Mouse (Mus musculus) fibroblast of lung, adult 2 months (primary cell): Measurements from ENCODE around the gene Adamts3.

Experiments
- DNase-seq: peaks from one replicate; pipeline ENCODE4 v3.0.0-alpha.2; 2011; ENCODE audit warnings: low read depth

The Adamts3 gene

DNA sequence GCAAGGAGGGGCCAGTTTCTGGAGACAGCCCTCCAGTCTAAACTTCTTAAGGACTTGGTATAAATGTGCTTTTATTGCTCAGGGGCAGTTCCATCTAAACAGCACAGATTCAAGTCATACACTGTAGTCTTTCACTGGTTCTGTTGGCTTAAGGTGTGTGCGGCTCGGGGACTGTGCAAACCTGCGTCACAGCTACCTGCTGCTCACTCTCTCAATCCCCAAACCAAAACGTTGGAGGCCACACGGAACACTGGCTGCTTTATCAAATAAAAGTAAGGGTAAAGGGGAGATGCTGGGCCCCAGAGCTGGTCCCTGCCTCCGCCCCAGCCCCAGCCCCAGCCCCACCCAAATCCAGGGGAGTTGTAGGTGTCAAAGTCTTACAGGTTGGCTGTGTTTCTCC, 66.5 kb downstream of the Adamts3 start:
- DNase-seq = no peak

- no peak for DNase-seq
Observed at GRCm38 (mm10) chr5:89814552-89814951, 68.6 kb downstream of the Adamts3 start.

DNA sequence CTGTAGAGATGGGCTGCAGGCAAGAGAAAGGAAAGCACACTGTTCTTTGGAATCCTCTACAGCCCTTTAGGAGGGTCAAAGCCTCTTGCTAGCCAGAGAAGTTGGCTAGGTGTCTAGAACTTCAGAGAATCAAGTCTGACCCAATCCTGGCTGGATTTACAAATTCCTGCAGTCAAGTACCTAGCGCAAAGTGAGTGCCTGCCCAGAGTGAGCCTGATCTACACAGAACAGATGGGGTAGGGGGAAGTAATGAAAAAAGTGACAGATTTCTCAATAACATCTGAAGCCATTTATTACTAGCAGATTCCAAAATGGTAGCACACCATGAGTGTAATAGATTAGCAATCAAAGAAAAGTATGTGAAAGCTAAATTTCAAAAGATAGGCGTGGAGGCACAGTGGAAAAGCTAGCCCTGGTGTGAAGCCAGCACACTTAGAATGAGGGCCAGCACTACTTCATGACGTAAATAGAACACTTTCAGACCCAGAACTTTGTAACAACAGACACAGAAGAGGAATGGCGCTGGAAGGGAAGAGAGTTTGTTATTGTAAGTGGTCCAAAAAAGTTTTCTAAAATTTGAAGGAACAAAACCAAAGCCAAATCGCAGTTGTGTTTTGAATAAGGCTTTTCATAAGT, 82.8 kb downstream of the Adamts3 start:
- peak; percentile 23 for DNase-seq

DNA sequence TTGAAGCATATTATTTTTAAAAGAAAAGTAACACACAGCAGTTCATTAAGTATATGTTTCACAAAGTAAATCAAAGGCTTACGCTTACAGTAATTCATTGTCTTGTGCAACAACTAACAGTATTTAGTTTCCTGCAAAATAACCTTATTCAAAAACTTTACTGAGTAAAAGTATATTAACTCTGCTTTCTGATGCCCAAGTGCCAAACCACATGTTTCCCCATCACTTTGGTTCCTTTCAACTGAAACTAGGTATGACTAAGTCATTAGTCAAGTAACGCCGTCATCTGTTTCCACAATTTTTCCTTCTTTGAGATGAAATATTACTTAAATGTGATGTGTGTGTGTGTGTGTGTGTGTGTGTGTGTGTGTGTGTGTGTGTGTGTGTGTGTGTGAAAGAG, 89.4 kb downstream of the Adamts3 start:
- DNase-seq = peak; percentile 38

DNA sequence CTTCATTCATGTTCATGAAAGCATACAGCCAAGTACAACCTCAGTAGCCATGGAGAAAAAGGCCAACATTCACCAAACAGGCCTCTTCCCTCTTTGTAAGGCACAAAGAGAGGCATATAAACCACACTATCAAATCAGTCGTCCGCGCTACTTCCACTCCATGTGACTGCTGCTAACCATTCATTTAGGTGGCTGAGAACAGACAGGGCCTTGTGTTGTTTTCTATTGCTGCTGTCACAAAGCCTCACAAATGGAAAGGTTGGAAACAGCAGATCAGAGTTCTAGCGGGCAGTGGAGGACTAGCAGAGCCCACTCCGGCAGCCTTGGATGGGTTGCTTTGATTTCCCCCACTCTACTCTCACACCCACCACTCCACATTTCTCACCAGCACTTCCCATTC, 98.5 kb downstream of the Adamts3 start:
- DNase-seq = no peak

DNA sequence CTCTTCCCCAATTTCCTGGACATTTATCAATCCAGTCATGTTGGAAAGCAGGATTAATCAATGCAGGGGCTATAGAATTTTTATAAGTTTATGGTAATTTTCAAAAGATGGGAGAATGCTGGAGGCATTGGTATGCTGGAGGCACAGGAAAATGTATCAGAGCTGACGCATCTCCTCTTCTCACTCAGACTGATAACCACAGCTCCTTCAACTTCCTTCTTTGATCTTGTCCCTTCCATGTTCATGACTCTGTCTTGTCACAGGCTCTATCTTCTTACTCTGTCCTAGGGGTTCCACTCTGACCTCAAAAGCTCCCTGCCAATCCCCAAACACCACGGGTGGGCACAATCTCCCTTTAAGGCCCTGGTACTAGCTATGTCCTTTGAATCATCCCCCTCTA, 103.3 kb downstream of the Adamts3 start:
- no peak for DNase-seq

DNA sequence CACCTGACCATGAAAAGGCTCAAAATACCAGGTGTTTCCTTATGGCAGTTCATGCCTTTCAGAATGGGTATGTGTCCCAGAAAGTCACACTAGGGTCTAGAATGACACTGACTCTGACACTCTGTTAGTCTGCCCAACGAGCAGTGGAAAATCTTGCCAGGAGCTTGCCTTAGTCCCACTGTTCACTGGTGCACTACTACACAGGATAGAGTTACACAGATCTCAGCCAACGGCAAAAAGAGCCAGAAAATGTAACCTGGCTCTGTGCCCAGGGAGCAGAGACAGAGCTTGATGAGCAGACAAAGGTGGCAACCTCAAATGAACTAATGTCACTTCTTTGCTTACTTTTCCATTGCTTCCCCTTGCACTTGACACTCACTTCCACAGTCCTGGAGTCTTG, 104.5 kb downstream of the Adamts3 start:
- DNase-seq = no peak

- DNase-seq = no peak
Observed at GRCm38 (mm10) chr5:89777411-89777810, 105.7 kb downstream of the Adamts3 start.

DNA sequence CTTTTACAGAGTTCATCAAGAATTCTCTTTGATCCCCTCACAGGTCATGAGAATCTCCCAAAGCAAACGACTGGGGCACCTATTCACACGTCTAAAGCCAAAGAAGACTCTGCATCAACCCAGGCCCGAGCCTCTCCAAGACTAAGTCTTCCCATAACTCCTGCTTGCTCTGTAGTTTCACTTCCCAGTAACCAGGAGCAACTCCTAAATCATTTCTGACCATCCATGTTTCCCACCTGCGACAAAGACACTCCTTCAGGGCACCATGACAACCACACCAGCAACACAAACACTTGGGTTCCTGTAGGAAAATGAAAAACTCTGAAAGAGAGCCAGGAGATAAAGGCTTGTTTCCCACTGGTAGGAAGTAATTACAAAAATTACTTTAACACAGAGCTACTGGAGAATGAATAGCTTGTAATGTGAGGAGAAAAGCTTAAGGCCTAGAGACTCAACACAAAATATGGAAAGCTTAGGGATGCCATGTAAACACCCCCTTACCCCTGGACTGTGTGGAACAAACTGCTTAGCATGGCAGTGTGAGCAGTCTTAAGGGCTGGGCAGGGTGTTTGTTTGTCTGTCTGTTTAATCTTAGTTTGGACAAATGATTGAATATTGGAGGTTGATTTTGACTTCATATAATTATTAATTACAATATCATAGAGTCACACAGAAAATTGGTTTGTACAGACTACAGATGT, 112.3 kb downstream of the Adamts3 start:
- DNase-seq = no peak

- DNase-seq = no peak
Observed at GRCm38 (mm10) chr5:89763189-89764187, 119.6 kb downstream of the Adamts3 start.

GRCm38 (mm10) chr5:89760368-89760767, 122.8 kb downstream of the Adamts3 start:
- no peak for DNase-seq

DNA sequence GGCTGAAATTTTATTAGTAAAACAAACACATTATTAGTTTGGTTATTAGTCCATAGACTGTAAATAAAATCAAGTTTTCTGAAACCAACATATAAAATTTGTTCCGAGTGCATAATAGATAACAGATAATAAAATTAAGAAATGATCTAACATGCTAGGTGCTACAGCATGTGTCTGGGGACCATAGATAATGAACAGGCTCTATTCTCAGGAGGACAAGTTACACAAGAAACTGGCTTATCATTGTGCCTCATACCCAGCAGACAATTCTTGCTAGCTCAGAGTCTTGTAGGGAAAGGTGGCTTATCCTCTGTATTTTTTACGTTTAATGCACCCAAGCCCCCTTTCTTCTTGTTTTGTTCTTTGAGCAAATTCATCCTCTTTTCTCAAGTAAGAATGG, 131.3 kb downstream of the Adamts3 start:
- DNase-seq = no peak

DNA sequence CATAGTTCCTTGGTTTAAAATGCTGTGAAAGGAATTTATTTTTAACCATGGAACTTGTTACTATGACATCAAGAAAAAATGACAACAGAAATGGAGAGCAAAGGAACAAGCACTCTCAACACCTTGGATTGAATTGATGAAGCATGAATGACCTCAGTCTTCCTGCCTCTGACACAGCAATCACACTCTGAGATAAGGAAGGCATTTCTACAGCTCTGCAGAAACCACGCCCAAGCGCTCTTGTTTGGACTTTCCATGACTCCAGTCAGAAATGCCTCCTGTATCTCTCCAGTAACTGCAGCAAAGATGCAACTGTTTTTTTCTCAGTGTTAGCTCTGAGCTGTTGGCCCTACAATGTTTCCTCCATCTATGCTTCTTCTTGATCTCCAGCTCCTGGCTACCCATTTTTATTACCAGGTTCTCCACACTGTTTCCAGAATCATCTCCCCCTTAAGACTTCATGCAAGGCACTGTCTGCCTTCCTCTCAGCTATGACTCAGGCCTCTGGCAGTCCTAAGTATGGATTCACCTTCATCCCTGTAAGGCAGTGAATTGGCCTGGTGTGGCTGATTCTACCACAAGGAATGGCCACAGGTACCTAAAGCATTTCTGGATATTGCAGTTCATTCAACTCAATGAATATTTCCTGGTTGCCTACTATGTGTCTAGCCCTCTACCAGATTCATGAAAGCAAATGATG, 134.8 kb downstream of the Adamts3 start:
- DNase-seq = no peak

DNA sequence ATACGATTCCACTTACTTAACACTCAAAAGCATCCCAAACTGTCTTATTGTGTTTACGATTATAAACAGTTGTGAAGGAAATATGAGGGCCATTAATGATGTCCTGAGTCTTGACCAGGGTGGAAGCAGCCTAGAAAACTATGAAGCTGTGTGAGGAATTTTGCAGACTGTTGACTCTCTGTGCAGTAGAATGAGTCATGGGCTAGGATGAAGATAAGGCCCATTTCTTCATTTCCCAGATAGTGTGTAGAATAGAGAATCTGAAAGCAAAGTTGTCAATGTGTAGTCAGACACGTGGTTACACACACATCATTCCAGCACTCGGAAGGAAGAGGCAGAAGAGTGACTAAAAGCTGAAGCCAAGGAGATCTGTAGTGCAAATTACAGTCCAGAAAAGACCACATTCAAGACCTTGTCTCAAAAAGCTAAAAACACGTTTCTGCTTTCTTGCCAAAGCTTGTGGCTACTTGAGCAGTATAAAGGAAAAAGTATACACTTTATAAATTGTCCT, 135.9 kb downstream of the Adamts3 start:
- DNase-seq = no peak

DNA sequence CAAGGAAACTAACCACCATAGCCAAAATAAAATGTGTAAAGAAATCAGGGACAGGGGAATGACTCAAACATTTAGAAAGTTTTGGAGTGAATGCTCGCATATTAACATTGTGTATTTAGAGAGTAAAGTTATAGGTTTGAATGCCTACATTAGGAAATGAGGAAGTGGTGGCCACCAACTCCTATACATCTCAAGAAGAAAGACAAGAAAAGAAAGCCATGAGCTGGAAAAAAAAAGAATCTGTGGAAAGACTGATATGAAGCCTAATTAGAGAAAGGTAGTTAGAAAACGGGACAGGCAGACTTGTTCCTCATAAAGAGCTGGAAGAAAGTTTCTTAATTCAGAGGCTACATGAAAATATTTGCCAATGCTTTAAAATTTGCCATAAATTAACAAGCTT, 138.0 kb downstream of the Adamts3 start:
- no peak for DNase-seq

DNA sequence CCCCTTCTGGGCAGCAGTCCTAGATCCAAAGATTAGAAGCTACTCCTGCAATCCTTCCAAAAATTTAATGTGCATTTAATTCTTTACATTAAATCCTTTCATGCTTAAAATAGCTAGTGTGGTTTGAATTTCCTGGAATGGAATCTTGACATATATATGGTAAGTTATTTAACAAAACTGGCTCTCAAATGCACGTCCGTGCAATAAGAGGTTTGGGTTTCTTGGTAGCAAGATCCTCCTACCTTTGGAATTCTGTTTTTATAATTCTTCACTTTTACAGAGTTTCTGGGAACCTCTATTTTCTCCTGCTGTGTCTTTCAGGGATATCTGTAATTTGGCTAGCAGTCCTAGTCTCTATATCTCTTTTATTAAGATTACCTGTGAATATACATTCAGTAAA, 148.4 kb downstream of the Adamts3 start:
- DNase-seq = no peak

DNA sequence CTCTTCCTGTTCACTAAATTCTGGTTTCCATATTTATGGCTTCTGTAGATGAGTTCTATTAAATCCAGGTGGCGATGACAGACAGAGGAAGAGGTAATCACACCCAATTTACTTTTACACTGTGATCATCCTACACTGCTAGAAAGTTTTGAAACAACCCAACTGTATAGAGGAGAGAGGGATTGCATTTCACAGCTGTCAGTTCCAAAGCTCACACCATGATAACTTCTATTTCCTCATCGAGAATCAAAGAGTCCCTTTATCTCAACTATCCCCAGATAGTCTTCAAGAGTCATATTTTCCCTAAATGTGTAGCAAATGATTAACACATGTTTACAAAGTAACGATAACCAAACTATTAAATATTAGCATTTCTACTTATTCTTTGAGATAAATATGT, 152.7 kb downstream of the Adamts3 start:
- DNase-seq = no peak

GRCm38 (mm10) chr5:89728117-89728516, 155.0 kb downstream of the Adamts3 start:
- no peak for DNase-seq

- DNase-seq = no peak
Observed at GRCm38 (mm10) chr5:89727497-89728057, 155.6 kb downstream of the Adamts3 start.

DNA sequence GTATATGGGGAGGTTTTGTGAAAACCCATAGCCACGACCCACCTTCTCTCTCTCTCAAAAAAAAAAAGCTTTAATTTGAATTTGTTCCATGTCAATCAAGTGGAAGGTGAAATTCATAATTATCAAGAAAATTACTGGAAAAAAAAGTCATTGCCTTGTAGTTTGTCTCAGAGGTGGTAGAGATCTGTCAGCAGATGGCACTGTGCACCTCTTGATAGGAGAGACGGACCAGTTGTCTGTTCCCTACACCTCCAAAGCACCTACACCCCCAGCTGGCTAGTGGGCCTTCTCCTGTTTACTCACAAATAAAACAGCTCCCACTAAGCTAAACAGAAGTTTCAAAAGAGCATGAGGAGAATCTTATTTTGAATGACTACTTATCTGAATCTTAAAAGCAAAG, 168.6 kb downstream of the Adamts3 start:
- no peak for DNase-seq

DNA sequence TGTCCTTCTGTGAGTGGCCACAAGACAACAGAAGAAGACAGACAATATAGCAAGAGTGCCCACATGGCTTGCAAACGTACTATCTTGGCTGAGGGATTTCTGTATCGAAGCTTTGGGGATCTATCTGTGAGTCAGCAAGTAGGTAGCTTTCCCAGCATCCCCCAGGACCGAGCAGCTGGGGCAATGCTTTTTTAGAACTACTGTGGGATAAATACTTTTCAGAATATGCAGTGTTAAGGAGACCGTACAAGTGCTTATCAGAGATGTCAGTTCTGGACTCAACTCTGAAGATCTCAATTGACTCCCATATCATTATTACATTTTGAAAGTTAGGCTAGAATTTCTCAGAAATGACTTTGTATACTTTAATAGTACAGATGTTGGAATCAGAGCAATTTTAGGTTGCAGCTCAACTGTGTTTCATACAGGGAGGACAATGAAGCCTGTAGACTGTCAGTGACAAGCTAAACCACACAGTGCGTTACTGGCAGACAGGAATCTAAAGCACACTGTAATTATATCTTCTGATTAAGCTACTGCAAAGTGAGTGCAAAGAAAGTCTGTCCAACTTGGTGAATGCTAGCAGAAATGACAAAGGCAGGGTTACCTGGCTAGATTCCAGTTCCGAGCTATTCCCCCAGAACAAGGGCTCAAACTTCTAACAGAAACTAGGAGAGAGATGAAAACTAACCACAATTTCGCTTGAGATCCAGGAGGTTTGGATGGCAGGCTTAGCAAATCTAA, 171.8 kb downstream of the Adamts3 start:
- DNase-seq = no peak
